Mouse (Mus musculus) cerebellum, adult 2 months (tissue): Measurements from ENCODE around the gene Bbx.

Experiments used
- CTCF ChIP-seq: fragments of 200-500 bp; IDR thresholded peaks from 2 replicates; pipeline ENCODE4 v1.5.1; 2011; ENCODE audit warnings: low read depth, mild to moderate bottlenecking, control low read depth, low read length, moderate library complexity, borderline replicate concordance; ENCODE audit not compliant: insufficient read depth
- POLR2A ChIP-seq: fragments of 200-500 bp; IDR thresholded peaks from 2 replicates; pipeline ENCODE4 v1.6.1; 2011; ENCODE audit warnings: low read length, control low read depth, borderline replicate concordance; ENCODE audit not compliant: insufficient read depth

DNA sequence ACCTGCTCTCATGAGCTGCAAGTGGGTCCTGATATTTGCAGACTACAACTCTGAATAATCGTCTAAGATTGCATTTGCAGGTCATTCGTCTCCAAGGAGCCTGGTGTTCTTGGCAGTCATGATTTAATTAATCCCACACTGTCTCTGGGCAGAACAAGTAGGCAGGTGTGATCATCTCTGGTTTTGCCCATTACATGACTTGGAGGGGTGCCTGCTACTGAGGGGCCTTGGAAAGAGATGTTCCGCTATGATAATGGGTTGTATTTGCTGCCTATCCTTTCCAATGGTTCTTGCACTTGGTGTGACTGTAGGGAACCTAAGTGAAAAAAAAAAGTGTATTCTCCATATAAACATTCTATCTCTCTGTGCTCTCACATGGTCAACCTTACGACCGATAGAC is 273.6 kb downstream of the Bbx start:
- TF ChIP-seq POLR2A (no peak), CTCF (no peak)
